Comparison of ENCODE assay signal across 8 mouse cellular contexts in the genomic region with DNA sequence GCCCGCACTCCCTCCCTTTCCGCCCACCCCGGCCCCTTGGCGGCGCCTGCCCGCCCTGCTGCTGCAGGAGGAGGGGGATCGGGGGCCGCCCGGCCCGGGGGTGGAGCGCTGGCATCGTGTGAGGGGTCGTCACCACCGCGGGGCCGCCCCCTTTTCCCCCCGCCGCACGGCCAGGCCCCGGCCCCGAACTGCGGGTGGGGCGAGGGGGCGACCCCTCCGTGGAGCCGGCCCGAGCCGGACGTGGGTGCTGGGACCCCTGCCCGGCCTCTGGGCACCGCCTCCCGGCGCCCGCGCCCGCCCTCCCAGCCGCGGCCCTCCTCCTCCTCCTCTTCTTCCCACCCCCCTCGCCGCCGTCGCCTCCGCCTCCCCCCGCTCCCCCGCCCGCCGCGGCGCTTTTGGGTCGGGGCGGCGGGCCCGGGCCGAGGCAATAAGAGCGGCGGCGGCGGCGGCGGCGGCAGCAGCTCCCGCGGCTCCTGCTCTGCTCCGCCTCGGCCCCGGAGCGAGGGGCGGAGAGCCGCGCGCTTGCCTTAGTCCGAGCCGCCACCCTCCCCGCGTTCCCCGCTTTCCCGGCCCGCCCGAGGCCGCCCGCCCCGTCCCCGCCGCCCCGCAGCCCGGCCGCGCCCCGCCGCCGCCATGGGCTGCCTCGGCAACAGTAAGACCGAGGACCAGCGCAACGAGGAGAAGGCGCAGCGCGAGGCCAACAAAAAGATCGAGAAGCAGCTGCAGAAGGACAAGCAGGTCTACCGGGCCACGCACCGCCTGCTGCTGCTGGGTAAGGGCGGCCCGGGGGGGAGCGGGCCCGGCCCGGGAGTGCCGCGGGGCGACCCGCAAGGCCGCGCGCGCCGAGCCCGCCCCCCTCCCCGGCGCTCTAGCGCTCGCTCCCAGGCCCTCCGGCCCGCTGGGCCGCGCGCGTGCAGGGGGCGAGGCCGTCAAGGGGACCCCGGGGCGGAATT. TPM values are rescaled to one million over a fixed set of nuclear protein-coding genes. Genes with fewer than 3 reads are reported as not detected.
DNase-seq lines count a peak whose midpoint lies in the region; ATAC-seq and TF ChIP-seq lines count a peak whose summit lies in the region.

No protein-coding gene starts in this region.

- peak; percentile 88 for ATAC-seq in embryonic facial prominence, embryonic 12.5 days (ENCODE audit: insufficient number of reproducible peaks, insufficient read depth, low FRiP score, low TSS enrichment)
- ATAC-seq in stomach, embryonic 14.5 days (ENCODE audit: insufficient number of reproducible peaks, insufficient read depth, low FRiP score, low read depth), result peak; percentile 82

- peak overlapping the region; percentile 100 for H3K27ac ChIP-seq in embryonic facial prominence, embryonic 12.5 days
- peak overlapping the region; percentile 99 for H3K27ac ChIP-seq in heart, adult 2 months
- peak overlapping the region; percentile 98 for H3K27ac ChIP-seq in liver, adult 2 months (replicated peaks; ENCODE audit: insufficient read depth, low read depth, low read length)
- H3K27ac ChIP-seq in stomach, embryonic 14.5 days (ENCODE audit: low read length), result peak overlapping the region; percentile 99

- peak; percentile 79 for DNase-seq in layer of hippocampus, adult 11-12 months (ENCODE audit: low spot score)
- DNase-seq in layer of hippocampus, adult 9-10 months (ENCODE audit: low spot score), result no peak
- peak; percentile 90 to 91 for DNase-seq in heart, adult 2 months
- DNase-seq in kidney, adult 8-10 months, result peak; percentile 69
- DNase-seq in liver, adult 2 months (ENCODE audit: extremely low read depth, low read depth, low spot score), result no peak
- peak; percentile 70 for DNase-seq in naive thymus-derived CD4-positive, alpha-beta T cell, adult 2 months (ENCODE audit: low read depth)

- no peak for TF ChIP-seq EP300 in heart, adult 2 months (IDR thresholded peaks at IDR 0.05; ENCODE audit: insufficient read depth, low read depth, low read length)

- H3K9ac ChIP-seq in embryonic facial prominence, embryonic 12.5 days, result peak overlapping the region; percentile 99
- H3K9ac ChIP-seq in heart, adult 2 months (ENCODE audit: low read depth, low read length), result peak overlapping the region; percentile 100
- peak overlapping the region; percentile 100 for H3K9ac ChIP-seq in liver, adult 2 months (ENCODE audit: low read depth, low read length)
- peak overlapping the region; percentile 100 for H3K9ac ChIP-seq in stomach, embryonic 14.5 days (replicated peaks; ENCODE audit: low read depth, low read length)

- intact Hi-C loops in heart, adult 2 months (cut with DNase I), result loop anchor here (5.0 kb wide), 3 partner anchors 87 to 342 kb away; partner anchors contain the start of genes Nelfcd and Prelid3b

- peaks cover 8% of the 10 kb centered on the region; the same call in 1 of the 2 replicates for H3K9me3 ChIP-seq in embryonic facial prominence, embryonic 12.5 days
- H3K9me3 ChIP-seq in stomach, embryonic 14.5 days (ENCODE audit: control insufficient read depth, low read depth, low read length), result no peaks in the 10 kb centered on the region

- H3K4me3 ChIP-seq in embryonic facial prominence, embryonic 12.5 days, result peak overlapping the region; percentile 99
- peak overlapping the region; percentile 89 for H3K4me3 ChIP-seq in heart, adult 2 months
- H3K4me3 ChIP-seq in liver, adult 2 months (ENCODE audit: insufficient read depth, low read depth, low read length), result peak overlapping the region; percentile 100
- peak overlapping the region; percentile 99 for H3K4me3 ChIP-seq in stomach, embryonic 14.5 days (ENCODE audit: low read depth, low read length)

- H3K27me3 ChIP-seq in embryonic facial prominence, embryonic 12.5 days, result no peaks in the 10 kb centered on the region
- H3K27me3 ChIP-seq in heart, adult 2 months (ENCODE audit: control insufficient read depth, insufficient read depth, low read length), result no peaks in the 10 kb centered on the region
- H3K27me3 ChIP-seq in liver, adult 2 months (ENCODE audit: control insufficient read depth, insufficient read depth, low read length), result no peaks in the 10 kb centered on the region; the same call in 1 of the 2 replicates
- H3K27me3 ChIP-seq in stomach, embryonic 14.5 days (ENCODE audit: control insufficient read depth, insufficient read depth, low read length), result no peaks in the 10 kb centered on the region

- peaks cover 9% of the 10 kb centered on the region for H3K79me2 ChIP-seq in heart, adult 2 months (replicated peaks; ENCODE audit: control insufficient read depth, insufficient read depth, low read length)
- H3K79me2 ChIP-seq in liver, adult 2 months (ENCODE audit: control insufficient read depth, insufficient read depth, low read length), result peaks cover 31% of the 10 kb centered on the region

- H3K4me2 ChIP-seq in embryonic facial prominence, embryonic 12.5 days (replicated peaks), result peak overlapping the region; percentile 64
- H3K4me2 ChIP-seq in stomach, embryonic 14.5 days (replicated peaks; ENCODE audit: low read depth, low read length), result peak overlapping the region; percentile 70

- peak; percentile 21; the same call in 1 of the 2 replicates for TF ChIP-seq POLR2A in heart, adult 2 months (IDR thresholded peaks at IDR 0.05; ENCODE audit: insufficient read depth, low read depth, low read length)
- peak; percentile 60 for TF ChIP-seq POLR2A in liver, adult 2 months (IDR thresholded peaks at IDR 0.05; ENCODE audit: extremely low read depth, insufficient read depth, low read length)

- TF ChIP-seq CTCF in heart, adult 2 months (IDR thresholded peaks at IDR 0.05), result peak; percentile 43
- TF ChIP-seq CTCF in liver, adult 2 months (IDR thresholded peaks at IDR 0.05; ENCODE audit: low read depth, low read length), result no peak

- peaks cover 26% of the 10 kb centered on the region for H3K4me1 ChIP-seq in embryonic facial prominence, embryonic 12.5 days
- H3K4me1 ChIP-seq in heart, adult 2 months (ENCODE audit: control insufficient read depth, insufficient read depth, low read length), result peaks cover 13% of the 10 kb centered on the region
- peaks cover 12% of the 10 kb centered on the region for H3K4me1 ChIP-seq in liver, adult 2 months (ENCODE audit: control insufficient read depth, insufficient read depth, low read length)
- peaks cover 32% of the 10 kb centered on the region for H3K4me1 ChIP-seq in stomach, embryonic 14.5 days (ENCODE audit: control insufficient read depth, insufficient read depth, low read length)

- 0 out of 2 replicates have a peak, but pooled peaks cover 7% of the 10 kb centered on the region for H3K36me3 ChIP-seq in embryonic facial prominence, embryonic 12.5 days
- H3K36me3 ChIP-seq in heart, adult 2 months (ENCODE audit: control insufficient read depth, insufficient read depth, low read length), result peaks cover 25% of the 10 kb centered on the region
- no peaks in the 10 kb centered on the region for H3K36me3 ChIP-seq in liver, adult 2 months (ENCODE audit: control insufficient read depth, insufficient read depth, low read length)
- H3K36me3 ChIP-seq in stomach, embryonic 14.5 days (ENCODE audit: control insufficient read depth, insufficient read depth, low read length), result no peaks in the 10 kb centered on the region; the same call in 1 of the 2 replicates

- WGBS in embryonic facial prominence, embryonic 12.5 days, result under 1% methylated on average over 74 of the region's 131 CpGs
- 1% methylated on average over 80 of the region's 131 CpGs for WGBS in heart, adult 2 months
- WGBS in liver, adult 2 months, result 1% methylated on average over 91 of the region's 131 CpGs
- under 1% methylated on average over 94 of the region's 131 CpGs for WGBS in stomach, embryonic 14.5 days

RNA-seq across cellular contexts. Expression of gene Gm20721, which starts 16.6 kb away (rescaled TPM):
- polyA plus RNA-seq in embryonic facial prominence, embryonic 12.5 days (2016; fragmentation: Nextera tagmentation; extraction: Ambion mirVana), result 17.3 and 19.9 TPM in 2 replicates
- total RNA-seq in heart, adult 2 months (2021), result 1 to 10 TPM; 1.6 to 1.8 TPM
- polyA plus RNA-seq in heart, adult 2 months (2012; rRNA removed), result 0.12 TPM in 1 of 2 replicates, not detected in the other
- not detected in 2 replicates for total RNA-seq in liver, adult 2 months (2014; rRNA removed)
- polyA plus RNA-seq in liver, adult 2 months (2012; rRNA removed), result 0.10 and 0.31 TPM in 2 replicates
- polyA plus RNA-seq in stomach, embryonic 14.5 days (2014; fragmentation: Nextera tagmentation; extraction: Ambion mirVana), result 6.9 and 7.2 TPM in 2 replicates

RNA-seq across cellular contexts. Expression of gene Gnas, which starts 45.8 kb away (rescaled TPM):
- 1,926 and 2,042 TPM in 2 replicates for polyA plus RNA-seq in embryonic facial prominence, embryonic 12.5 days (2016; fragmentation: Nextera tagmentation; extraction: Ambion mirVana)
- total RNA-seq in heart, adult 2 months (2021), result 1,000 to 10,000 TPM; 1,140 to 1,235 TPM
- polyA plus RNA-seq in heart, adult 2 months (2012; rRNA removed), result 1,079 and 1,189 TPM in 2 replicates
- 201 and 240 TPM in 2 replicates for total RNA-seq in liver, adult 2 months (2014; rRNA removed)
- 412 and 417 TPM in 2 replicates for polyA plus RNA-seq in liver, adult 2 months (2012; rRNA removed)
- 1,470 and 1,806 TPM in 2 replicates for polyA plus RNA-seq in stomach, embryonic 14.5 days (2014; fragmentation: Nextera tagmentation; extraction: Ambion mirVana)

Comparison
In these comparisons a context has a peak if more than half of its experiments do, and no peak if none do; other contexts are left out.
1. DNase-seq: peak in layer of hippocampus, adult 11-12 months (single experiment), heart, adult 2 months (2 of 2), kidney, adult 8-10 months (2 of 2) and naive thymus-derived CD4-positive, alpha-beta T cell, adult 2 months (single experiment); none in layer of hippocampus, adult 9-10 months (single experiment) and liver, adult 2 months (single experiment).
2. Peak in every context shown above with its lines, with median percentiles within 50 percentile points of each other: H3K27ac ChIP-seq, H3K4me3 ChIP-seq and H3K9ac ChIP-seq.